Mouse (Mus musculus) left cerebral cortex, adult 2 months (tissue): ENCODE results near the gene Rnf144a. TPM values are rescaled to one million over a fixed set of nuclear protein-coding genes. Genes with fewer than 3 reads are reported as not detected.
A peak's percentile ranks its signal among the peaks of the same experiment; 100 is the strongest.

Experiments
- DNase-seq, 2 experiments: peaks; one replicate each; pipeline ENCODE4 v3.0.0; 2021 to 2022; ENCODE audit warnings: low spot score in 2 of 2, mixed read lengths in 1 of 2; ENCODE audit errors: extremely low spot score in 1 of 2
- H3K27ac ChIP-seq: fragments of 200-600 bp; 2 replicates; pipeline ENCODE4 v1.8.1; 2022
- H3K4me3 ChIP-seq: fragments of 200-600 bp; 2 replicates; pipeline ENCODE4 v1.8.1; 2022
- CTCF ChIP-seq: fragments of 200-600 bp; IDR thresholded peaks from 2 replicates; pipeline ENCODE4 v1.8.1; 2022; ENCODE audit warnings: antibody characterized with exemption, mild to moderate bottlenecking, moderate library complexity
- intact Hi-C: fragments of 180-260 bp; cut with DNase I; formaldehyde crosslinking; loops from one replicate; pipeline ENCODE4 v1.15.1; 2025
- total RNA-seq, 2 experiments: library from RNA; stranded (reverse); gene quantifications; 2 replicates each; pipeline ENCODE4 v1.2.3; 2021

Gene Rnf144a
- total RNA-seq, 2 experiments from 2014 or later, result 26.8 to 34.2 TPM

- TF ChIP-seq CTCF, result no peak
- Histone ChIP-seq H3K27ac (no peak overlapping the region; the same call in 1 of the 2 replicates), H3K4me3 (no peak overlapping the region)
- intact Hi-C loops, result no loop called here
- DNase-seq, result no peak
These were observed 27.5 kb downstream of the Rnf144a start for GRCm38 (mm10) chr12:26387523-26387922.

GRCm38 (mm10) chr12:26386947-26387346 is 28.1 kb downstream of the Rnf144a start:
- H3K27ac ChIP-seq, result no peak overlapping the region; the same call in 1 of the 2 replicates
- no peak for DNase-seq
- intact Hi-C loops, result no loop called here
- TF ChIP-seq CTCF, result no peak
- H3K4me3 ChIP-seq, result no peak overlapping the region

- intact Hi-C loops, result no loop called here
- DNase-seq, result no peak
These were observed 28.9 kb downstream of the Rnf144a start for GRCm38 (mm10) chr12:26386189-26386588.

DNA sequence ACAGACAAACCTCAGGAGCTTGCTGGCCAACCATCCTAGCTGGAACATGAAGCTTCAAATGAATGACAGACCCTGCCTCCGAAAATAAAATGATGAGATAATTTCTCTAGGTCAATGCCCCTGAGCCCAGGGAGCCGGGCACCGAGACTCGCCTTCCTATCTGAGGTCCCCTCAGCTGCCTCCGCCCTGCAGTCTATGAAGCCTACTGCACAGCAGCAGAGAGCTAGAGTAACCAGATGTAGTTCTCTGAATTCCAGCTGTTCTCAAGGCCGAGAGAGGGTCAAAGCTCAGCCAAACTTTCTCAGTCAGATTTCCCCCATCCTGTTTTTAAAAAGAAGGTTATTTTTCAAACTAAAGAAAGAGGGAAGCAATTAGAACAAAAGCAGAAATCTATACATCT is 29.3 kb downstream of the Rnf144a start:
- intact Hi-C loops, result no loop called here
- no peak for DNase-seq
- H3K4me3 ChIP-seq, result no peak overlapping the region
- H3K27ac ChIP-seq, result no peak overlapping the region
- TF ChIP-seq CTCF, result no peak

More at GRCm38 (mm10) chr12:26386189-26386588, 28.9 kb downstream of the Rnf144a start:
- no peak overlapping the region for H3K4me3 ChIP-seq
- H3K27ac ChIP-seq, result no peak overlapping the region
- TF ChIP-seq CTCF, result no peak

DNA sequence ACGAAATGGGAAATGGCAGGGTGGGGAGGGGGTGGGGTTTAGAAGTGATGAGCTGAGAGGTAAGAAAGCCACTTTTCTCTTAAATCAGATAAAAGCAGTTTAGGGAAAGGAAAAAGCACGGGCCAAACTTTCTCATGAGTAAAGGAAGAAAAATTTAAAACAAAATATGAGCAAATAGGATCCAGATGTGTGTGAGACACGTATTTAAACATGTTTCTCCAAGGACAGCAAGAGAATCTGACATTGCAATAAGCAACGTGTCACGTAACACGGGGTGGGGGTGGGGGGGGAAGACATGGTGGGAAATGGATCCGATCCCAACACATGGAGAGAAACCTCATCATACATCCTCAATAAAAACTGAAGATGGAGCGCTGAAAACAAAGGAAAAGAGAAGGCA is 33.3 kb downstream of the Rnf144a start:
- no peak overlapping the region for H3K4me3 ChIP-seq
- TF ChIP-seq CTCF, result no peak
- H3K27ac ChIP-seq, result no peak overlapping the region
- no peak for DNase-seq
- intact Hi-C loops, result no loop called here

GRCm38 (mm10) chr12:26379797-26380196 is 35.3 kb downstream of the Rnf144a start:
- intact Hi-C loops, result no loop called here
- Histone ChIP-seq H3K4me3 (no peak overlapping the region), H3K27ac (peak overlapping the region; percentile 73)
- no peak for DNase-seq
- no peak for TF ChIP-seq CTCF

DNA sequence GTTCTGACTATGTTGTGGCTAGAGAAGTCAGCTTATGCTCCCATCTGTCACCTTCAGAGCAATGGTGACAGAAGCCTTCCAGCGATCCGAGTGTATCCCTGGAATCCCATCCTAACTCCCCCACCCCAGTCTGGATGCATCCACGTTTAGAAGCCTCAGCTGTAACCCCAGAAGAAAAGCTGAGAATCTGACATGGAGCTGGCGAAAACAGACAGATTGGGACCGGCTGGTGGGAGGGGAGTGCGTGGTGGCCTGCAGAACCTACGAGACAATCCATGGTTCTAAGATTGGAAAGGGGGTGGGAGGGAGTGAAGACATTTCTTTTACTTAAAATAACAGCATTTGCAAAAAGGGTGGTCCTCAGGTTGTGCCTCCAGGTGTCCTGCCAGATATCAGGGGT is 37.4 kb downstream of the Rnf144a start:
- H3K4me3 ChIP-seq, result no peak overlapping the region
- TF ChIP-seq CTCF, result no peak
- intact Hi-C loops, result loop anchor here (1.0 to 2.0 kb wide), 2 partner anchors 22 to 37 kb away; partner anchors contain the start of gene Rnf144a
- peak; percentile 58 to 68 for DNase-seq
- H3K27ac ChIP-seq, result peak overlapping the region; percentile 69

DNA sequence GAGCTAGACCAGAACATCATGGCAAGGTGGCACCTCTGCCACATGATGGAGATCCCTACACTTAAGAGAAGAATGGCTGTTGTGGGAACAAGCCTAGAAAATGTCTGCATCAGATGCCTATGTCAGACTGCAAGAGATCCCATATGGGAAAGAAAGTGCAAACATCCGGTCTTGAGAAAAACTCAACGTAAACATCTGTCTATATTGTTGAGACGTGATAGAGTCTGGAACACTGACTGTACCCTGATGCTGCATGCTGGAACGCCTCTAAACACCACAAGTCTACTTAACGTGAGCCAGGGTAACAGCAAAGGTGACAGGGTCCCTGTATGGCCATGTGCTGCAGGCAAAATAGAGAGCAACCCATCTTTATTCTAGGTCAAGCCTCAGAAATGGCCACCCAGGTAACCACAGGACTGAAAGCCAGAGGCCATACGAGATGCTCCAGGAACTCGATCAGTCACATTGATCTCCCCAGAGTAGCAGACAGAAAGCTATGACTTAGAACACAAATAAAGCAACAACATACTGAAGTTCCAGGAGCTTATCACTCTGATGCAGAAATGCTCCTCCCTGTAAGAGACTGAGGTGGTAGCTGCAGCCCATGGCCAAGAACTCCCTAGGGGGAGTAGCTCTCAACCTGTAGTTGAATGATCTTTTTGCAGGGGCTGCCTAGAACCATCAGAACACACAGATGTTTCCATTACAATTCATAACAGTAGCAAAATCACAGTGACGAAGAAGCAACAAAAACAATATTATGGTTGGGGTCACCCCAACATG is 38.3 kb downstream of the Rnf144a start:
- DNase-seq, result no peak
- peak overlapping the region; percentile 69 for H3K27ac ChIP-seq
- no peak overlapping the region for H3K4me3 ChIP-seq
- intact Hi-C loops, result loop anchor here (1.0 to 2.0 kb wide), 2 partner anchors 23 to 38 kb away; partner anchors contain the start of gene Rnf144a
- no peak for TF ChIP-seq CTCF

DNA sequence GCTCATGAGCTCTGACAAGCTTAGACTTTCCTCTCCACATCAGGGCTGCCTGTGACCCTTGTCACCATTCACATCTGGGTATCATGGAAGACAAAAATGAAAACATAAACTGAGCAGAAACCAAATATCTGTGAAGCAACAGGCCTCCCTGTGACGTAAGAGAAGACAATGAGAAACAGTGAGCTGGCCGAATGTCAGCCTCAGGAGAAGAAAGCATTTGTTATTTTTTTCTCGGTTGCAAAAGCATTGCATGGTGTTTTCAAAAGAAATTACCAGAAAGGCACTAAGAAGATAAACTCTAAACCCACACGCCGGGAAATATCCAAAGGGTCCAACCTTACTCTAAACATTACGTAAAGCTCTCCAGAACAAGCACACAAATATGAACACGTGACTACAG is 41.3 kb downstream of the Rnf144a start:
- no peak overlapping the region for H3K4me3 ChIP-seq
- no peak for TF ChIP-seq CTCF
- intact Hi-C loops, result no loop called here
- DNase-seq, result no peak
- H3K27ac ChIP-seq, result no peak overlapping the region

DNA sequence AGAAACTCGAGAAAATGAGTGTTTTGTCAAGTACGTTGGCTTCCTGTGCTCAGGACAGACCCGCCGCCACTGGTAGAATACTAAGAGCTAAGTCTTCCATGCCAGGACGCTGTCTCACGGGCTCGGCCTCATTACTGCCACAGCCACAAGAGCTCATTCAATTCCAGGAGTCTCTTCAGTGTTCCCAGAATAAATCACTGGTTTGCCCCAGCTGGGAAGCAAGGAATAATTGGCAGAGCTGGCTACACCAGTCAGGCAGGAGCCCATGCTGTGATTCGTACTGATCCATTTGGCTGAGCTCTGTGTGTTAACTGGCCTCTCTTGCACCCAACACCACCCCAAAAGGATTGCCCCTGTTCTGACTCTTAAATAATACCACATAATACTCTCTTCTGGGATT is 45.0 kb downstream of the Rnf144a start:
- H3K4me3 ChIP-seq, result no peak overlapping the region
- peak in 1 of 2 experiments; percentile 47 for DNase-seq
- TF ChIP-seq CTCF, result no peak
- intact Hi-C loops, result no loop called here
- peak overlapping the region; percentile 51; the same call in 1 of the 2 replicates for H3K27ac ChIP-seq

- no peak for TF ChIP-seq CTCF
- Histone ChIP-seq H3K4me3 (no peak overlapping the region), H3K27ac (no peak overlapping the region; the same call in 1 of the 2 replicates)
- DNase-seq, result no peak
- intact Hi-C loops, result no loop called here
These were observed 47.7 kb downstream of the Rnf144a start for GRCm38 (mm10) chr12:26367361-26367760.

- H3K27ac ChIP-seq, result peak overlapping the region; percentile 7; the same call in 1 of the 2 replicates
- H3K4me3 ChIP-seq, result no peak overlapping the region
- no peak for DNase-seq
- no peak for TF ChIP-seq CTCF
- intact Hi-C loops, result no loop called here
These were observed 48.7 kb downstream of the Rnf144a start for GRCm38 (mm10) chr12:26366372-26366771.
